Mouse (Mus musculus): ENCODE results near the gene Lhx2. TPM values are rescaled to one million over a fixed set of nuclear protein-coding genes. Genes with fewer than 3 reads are reported as not detected.

Lhx2 gene
- polyA plus RNA-seq, 1 experiment from 2014 or later = 29.0 TPM

Other genes starting within 250 kb of the Lhx2 start
- 11.3 and 12.3 TPM in 2 replicates for gene Dennd1a, start 51.9 kb upstream of the Lhx2 start, polyA plus RNA-seq (2014; fragmentation: Nextera tagmentation; extraction: Ambion mirVana)
- gene Nek6, start 172.4 kb downstream of the Lhx2 start, polyA plus RNA-seq (2014; fragmentation: Nextera tagmentation; extraction: Ambion mirVana) = 107 and 108 TPM in 2 replicates